Mouse (Mus musculus): Measurements from ENCODE around the gene Gsdma.

Gsdma gene

GRCm38 (mm10) chr11:98711046-98711434, 46.9 kb downstream of the Gsdma start:
- no peak for DNase-seq

DNA sequence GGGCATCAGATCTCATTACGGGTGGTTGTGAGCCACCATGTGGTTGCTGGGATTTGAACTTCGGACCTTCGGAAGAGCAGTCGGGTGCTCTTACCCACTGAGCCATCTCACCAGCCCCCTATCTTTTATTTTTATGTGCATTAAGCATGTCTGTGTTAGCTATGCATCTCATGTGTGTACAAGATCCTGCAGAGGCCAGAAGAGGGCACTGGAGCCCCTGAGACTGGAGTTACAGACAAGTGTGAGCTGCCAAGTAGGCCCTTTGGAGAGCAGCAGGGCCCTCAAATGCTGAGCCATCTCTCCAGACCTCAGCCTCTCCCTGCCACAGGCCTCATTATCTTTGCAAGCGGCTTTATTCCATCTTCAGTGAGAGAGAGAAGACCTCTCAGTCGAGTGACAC, 47.9 kb downstream of the Gsdma start:
- peak; percentile 52 for DNase-seq

DNA sequence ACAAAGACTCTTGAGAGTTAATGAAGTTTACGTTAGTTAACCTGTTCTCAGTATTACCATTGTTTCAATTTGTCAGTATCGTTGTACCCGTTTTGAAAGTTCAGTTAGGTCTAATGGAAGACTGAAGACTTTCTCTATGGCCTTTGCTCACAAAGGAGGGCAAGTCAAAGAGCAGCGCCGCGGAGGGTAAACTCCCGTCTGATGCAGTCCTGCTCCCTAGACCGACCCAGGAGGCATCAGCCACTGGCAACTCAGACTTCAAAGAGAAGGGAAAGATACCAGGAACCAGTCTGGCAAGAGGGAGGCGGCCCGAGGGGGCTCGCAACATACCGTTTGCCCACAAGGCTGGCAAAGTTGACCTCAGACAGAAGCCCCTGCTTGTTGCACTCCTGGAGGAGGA, 49.6 kb downstream of the Gsdma start:
- DNase-seq: no peak

DNA sequence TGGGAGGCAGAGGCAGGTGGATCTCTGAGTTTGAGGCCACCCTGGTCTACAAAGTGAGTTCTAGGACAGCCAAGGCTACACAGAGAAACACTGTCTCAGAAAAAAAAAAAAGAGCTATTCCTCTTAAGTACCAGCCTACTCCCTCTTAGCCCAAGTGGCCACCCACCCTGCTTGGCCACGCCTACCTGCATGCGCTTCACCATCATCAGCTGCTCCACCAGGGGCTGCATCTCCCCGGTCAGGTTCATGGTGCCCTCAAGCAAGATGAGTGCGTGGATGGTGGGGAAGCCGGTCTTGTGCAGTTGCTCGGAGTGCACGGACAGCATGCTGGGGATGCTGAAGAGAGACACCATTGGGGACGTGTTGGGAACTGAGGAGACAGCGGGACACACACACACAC, 51.8 kb downstream of the Gsdma start:
- DNase-seq: no peak

DNA sequence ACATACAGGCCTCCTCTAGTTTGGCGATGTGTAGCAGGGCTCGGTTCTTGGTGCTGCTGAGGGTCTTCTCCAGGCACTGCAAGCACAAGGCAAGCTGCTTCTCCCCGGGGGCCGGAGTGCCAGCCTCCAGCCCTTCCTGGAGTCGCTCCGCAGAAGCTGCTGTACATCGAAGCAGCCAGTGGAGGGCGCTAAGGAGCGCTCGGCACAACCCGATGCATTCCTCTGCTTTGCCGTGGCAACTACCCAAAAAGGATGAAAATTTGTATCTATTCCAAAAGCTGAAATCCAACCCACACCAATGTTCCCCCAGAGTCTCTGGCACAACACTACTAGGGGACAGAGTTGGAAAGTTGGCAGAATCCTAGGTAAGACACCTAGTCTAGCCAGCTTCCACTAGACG, 53.8 kb downstream of the Gsdma start:
- peak; percentile 92 for DNase-seq

DNA sequence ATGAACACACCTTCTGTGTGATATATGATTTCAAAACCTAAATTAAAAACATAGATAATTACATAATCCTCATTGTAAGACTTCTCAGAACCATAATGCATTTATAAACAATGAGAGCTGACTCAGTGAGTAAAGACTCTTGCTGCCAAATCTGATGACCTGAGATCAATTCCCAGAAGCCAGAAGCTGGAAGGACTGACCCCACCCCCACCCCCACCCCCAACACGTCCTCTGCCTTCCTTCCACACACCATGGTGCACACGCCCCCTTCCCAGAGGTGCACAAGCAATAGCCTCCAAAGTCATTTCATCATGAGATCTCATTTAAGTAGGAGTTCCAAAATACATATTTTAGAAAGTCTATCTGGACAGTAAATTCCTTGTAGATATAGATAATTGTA, 56.6 kb downstream of the Gsdma start:
- no peak for DNase-seq

DNA sequence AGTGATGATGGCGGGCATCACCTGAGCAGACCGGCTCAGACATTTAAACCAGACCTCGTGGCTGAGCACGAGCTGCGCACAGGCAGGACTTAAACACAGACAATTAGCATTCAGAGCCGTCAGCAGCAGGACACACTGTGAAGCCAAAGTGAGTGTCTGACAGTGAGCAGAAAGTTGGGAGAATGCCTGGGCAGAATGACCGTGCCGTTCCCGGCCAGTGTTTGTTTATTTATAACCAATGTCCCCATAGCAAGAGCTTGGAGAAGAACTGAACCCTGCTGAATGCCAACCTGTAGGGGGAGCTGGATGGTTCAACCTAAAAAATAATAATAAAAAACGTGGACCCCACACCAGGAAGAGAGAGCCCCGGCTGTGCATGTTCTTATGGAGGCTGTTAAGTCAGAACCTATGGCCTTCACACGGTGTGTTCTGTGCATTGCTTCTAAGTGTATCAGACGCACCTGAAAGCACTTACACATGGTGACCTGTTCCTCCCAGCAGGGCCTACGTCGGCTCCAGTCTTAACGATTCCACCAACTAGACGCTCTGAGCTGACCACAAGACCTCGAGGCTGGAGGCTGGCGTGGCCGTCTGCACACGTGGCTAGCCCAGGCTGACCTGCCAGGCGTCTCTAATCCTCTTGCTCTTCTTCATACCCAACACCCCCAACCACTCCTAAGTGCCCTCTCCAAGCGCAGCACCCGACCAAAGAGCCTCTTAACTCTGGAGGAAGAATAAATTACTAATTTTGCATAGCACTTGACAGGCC, 57.5 kb downstream of the Gsdma start:
- peak; percentile 95 for DNase-seq

DNA sequence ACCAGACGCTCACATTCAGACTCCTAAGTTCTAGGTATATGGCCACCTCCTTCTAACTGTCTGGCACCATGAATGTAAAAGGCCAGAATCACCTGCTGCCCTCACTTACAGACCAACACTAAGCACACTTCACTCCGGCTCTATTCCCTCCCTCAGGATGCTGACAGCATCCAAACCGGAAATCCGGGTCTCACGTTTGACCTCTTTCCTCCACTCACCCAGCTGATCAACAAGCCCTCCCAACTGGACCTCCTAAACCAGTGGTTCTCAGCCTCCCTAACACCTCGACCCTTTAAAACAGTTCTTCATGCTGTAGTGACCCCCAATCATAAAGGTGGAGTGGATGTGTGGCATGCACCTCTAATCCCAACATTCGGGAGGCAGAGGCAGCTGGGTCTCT, 58.9 kb downstream of the Gsdma start:
- DNase-seq: peak; percentile 50

- DNase-seq: no peak
Measured at GRCm38 (mm10) chr11:98725926-98726506, 61.9 kb downstream of the Gsdma start.

Data from lung, postnatal 10 days (tissue).